Mouse (Mus musculus): ENCODE results near the gene Fbxl12.

GRCm38 (mm10) chr9:20645121-20645520 lies 554 bp upstream of the Fbxl12 start:
- TF ChIP-seq ZC3H11A (IDR thresholded peaks at IDR 0.05; ENCODE audit: borderline replicate concordance, low read depth, low read length) (no peak), CHD2 (IDR thresholded peaks at IDR 0.05; ENCODE audit: low read depth, low read length) (no peak)

All from ES-E14 (cell line).